Mouse (Mus musculus): ENCODE data around the gene Eea1. TPM values are rescaled to one million over a fixed set of nuclear protein-coding genes. Genes with fewer than 3 reads are reported as not detected.
"Not testable (repeated sequence)": the region's sequence is repeated elsewhere in the genome, so short reads cannot be mapped to it uniquely, and the experiment has no call there.

Eea1 gene
- polyA plus RNA-seq, 1 experiment, result 2.8 TPM

- Histone ChIP-seq H3K36me3 (ENCODE audit: control insufficient read depth, insufficient read depth, low read length) (peaks cover 6% of the 10 kb centered on the region), H3K4me3 (ENCODE audit: low read depth, low read length) (no peak overlapping the region), H3K4me1 (ENCODE audit: control insufficient read depth, insufficient read depth, insufficient read length, low read length) (peaks cover 5% of the 10 kb centered on the region), H3K27ac (ENCODE audit: insufficient read depth, low read depth, low read length) (no peak overlapping the region), H3K27me3 (ENCODE audit: control insufficient read depth, insufficient read depth, low read length) (no peaks in the 10 kb centered on the region)
- WGBS, result 57% methylated on average over 9 of the region's 9 CpGs
- TF ChIP-seq CTCF (IDR thresholded peaks at IDR 0.05; ENCODE audit: extremely low read depth, insufficient read length, insufficient replicate concordance, low read depth, low read length) (no peak), POLR2A (IDR thresholded peaks at IDR 0.05; ENCODE audit: low read depth, low read length) (no peak)
Measured at GRCm38 (mm10) chr10:96047960-96048536, 107.6 kb downstream of the Eea1 start.

GRCm38 (mm10) chr10:96048550-96048949, 108.1 kb downstream of the Eea1 start:
- Histone ChIP-seq H3K36me3 (ENCODE audit: control insufficient read depth, insufficient read depth, low read length) (peaks cover 5% of the 10 kb centered on the region), H3K4me1 (ENCODE audit: control insufficient read depth, insufficient read depth, insufficient read length, low read length) (peaks cover 5% of the 10 kb centered on the region), H3K4me3 (ENCODE audit: low read depth, low read length) (no peak overlapping the region), H3K27ac (ENCODE audit: insufficient read depth, low read depth, low read length) (no peak overlapping the region), H3K27me3 (ENCODE audit: control insufficient read depth, insufficient read depth, low read length) (no peaks in the 10 kb centered on the region)
- 42% methylated on average over 3 of the region's 3 CpGs for WGBS
- no peak for TF ChIP-seq POLR2A (IDR thresholded peaks at IDR 0.05; ENCODE audit: low read depth, low read length)
- TF ChIP-seq CTCF (IDR thresholded peaks at IDR 0.05; ENCODE audit: extremely low read depth, insufficient read length, insufficient replicate concordance, low read depth, low read length), result no peak

- 53% methylated on average over 3 of the region's 3 CpGs for WGBS
Measured at GRCm38 (mm10) chr10:96067347-96067746, 126.9 kb downstream of the Eea1 start.

GRCm38 (mm10) chr10:96074386-96074785, 133.9 kb downstream of the Eea1 start:
- 80% methylated on average over 7 of the region's 7 CpGs for WGBS
- H3K36me3 ChIP-seq (ENCODE audit: control insufficient read depth, insufficient read depth, low read length), result no peaks in the 10 kb centered on the region
- H3K4me1 ChIP-seq (ENCODE audit: control insufficient read depth, insufficient read depth, insufficient read length, low read length), result peaks cover 4% of the 10 kb centered on the region; the same call in 1 of the 2 replicates
- no peak for TF ChIP-seq CTCF (IDR thresholded peaks at IDR 0.05; ENCODE audit: extremely low read depth, insufficient read length, insufficient replicate concordance, low read depth, low read length)
- no peak for TF ChIP-seq POLR2A (IDR thresholded peaks at IDR 0.05; ENCODE audit: low read depth, low read length)
- no peak overlapping the region for H3K27ac ChIP-seq (ENCODE audit: insufficient read depth, low read depth, low read length)
- H3K4me3 ChIP-seq (ENCODE audit: low read depth, low read length), result no peak overlapping the region
- no peaks in the 10 kb centered on the region for H3K27me3 ChIP-seq (ENCODE audit: control insufficient read depth, insufficient read depth, low read length)

More at GRCm38 (mm10) chr10:96067347-96067746, 126.9 kb downstream of the Eea1 start:
- H3K4me1 ChIP-seq (ENCODE audit: control insufficient read depth, insufficient read depth, insufficient read length, low read length), result no peaks in the 10 kb centered on the region
- no peaks in the 10 kb centered on the region for H3K36me3 ChIP-seq (ENCODE audit: control insufficient read depth, insufficient read depth, low read length)
- no peak overlapping the region for H3K4me3 ChIP-seq (ENCODE audit: low read depth, low read length)
- no peak overlapping the region for H3K27ac ChIP-seq (ENCODE audit: insufficient read depth, low read depth, low read length)
- no peak for TF ChIP-seq POLR2A (IDR thresholded peaks at IDR 0.05; ENCODE audit: low read depth, low read length)
- TF ChIP-seq CTCF (IDR thresholded peaks at IDR 0.05; ENCODE audit: extremely low read depth, insufficient read length, insufficient replicate concordance, low read depth, low read length), result no peak
- H3K27me3 ChIP-seq (ENCODE audit: control insufficient read depth, insufficient read depth, low read length), result no peaks in the 10 kb centered on the region

- TF ChIP-seq POLR2A (IDR thresholded peaks at IDR 0.05; ENCODE audit: low read depth, low read length) (no peak), CTCF (IDR thresholded peaks at IDR 0.05; ENCODE audit: extremely low read depth, insufficient read length, insufficient replicate concordance, low read depth, low read length) (no peak)
- no peak overlapping the region for H3K27ac ChIP-seq (ENCODE audit: insufficient read depth, low read depth, low read length)
- H3K36me3 ChIP-seq (ENCODE audit: control insufficient read depth, insufficient read depth, low read length), result no peaks in the 10 kb centered on the region
- H3K4me3 ChIP-seq (ENCODE audit: low read depth, low read length), result no peak overlapping the region
- 19% methylated on average over 4 of the region's 4 CpGs for WGBS
- H3K4me1 ChIP-seq (ENCODE audit: control insufficient read depth, insufficient read depth, insufficient read length, low read length), result peaks cover 4% of the 10 kb centered on the region; the same call in 1 of the 2 replicates
- H3K27me3 ChIP-seq (ENCODE audit: control insufficient read depth, insufficient read depth, low read length), result no peaks in the 10 kb centered on the region
Measured at GRCm38 (mm10) chr10:96075403-96075802, 135.0 kb downstream of the Eea1 start.

- TF ChIP-seq POLR2A (IDR thresholded peaks at IDR 0.05; ENCODE audit: low read depth, low read length) (no peak), CTCF (IDR thresholded peaks at IDR 0.05; ENCODE audit: extremely low read depth, insufficient read length, insufficient replicate concordance, low read depth, low read length) (no peak)
- 41% methylated on average over 7 of the region's 7 CpGs for WGBS
Measured at GRCm38 (mm10) chr10:96075880-96076279, 135.4 kb downstream of the Eea1 start.

GRCm38 (mm10) chr10:96076461-96076860, 136.0 kb downstream of the Eea1 start:
- Histone ChIP-seq H3K4me1 (ENCODE audit: control insufficient read depth, insufficient read depth, insufficient read length, low read length) (peaks cover 4% of the 10 kb centered on the region; the same call in 1 of the 2 replicates), H3K4me3 (ENCODE audit: low read depth, low read length) (no peak overlapping the region), H3K36me3 (ENCODE audit: control insufficient read depth, insufficient read depth, low read length) (no peaks in the 10 kb centered on the region), H3K27ac (ENCODE audit: insufficient read depth, low read depth, low read length) (no peak overlapping the region), H3K27me3 (ENCODE audit: control insufficient read depth, insufficient read depth, low read length) (no peaks in the 10 kb centered on the region)
- no peak for TF ChIP-seq POLR2A (IDR thresholded peaks at IDR 0.05; ENCODE audit: low read depth, low read length)
- TF ChIP-seq CTCF (IDR thresholded peaks at IDR 0.05; ENCODE audit: extremely low read depth, insufficient read length, insufficient replicate concordance, low read depth, low read length), result no peak
- WGBS, result 88% methylated on average over 3 of the region's 3 CpGs

More at GRCm38 (mm10) chr10:96075880-96076279, 135.4 kb downstream of the Eea1 start:
- Histone ChIP-seq H3K27me3 (ENCODE audit: control insufficient read depth, insufficient read depth, low read length) (no peaks in the 10 kb centered on the region), H3K4me1 (ENCODE audit: control insufficient read depth, insufficient read depth, insufficient read length, low read length) (peaks cover 4% of the 10 kb centered on the region; the same call in 1 of the 2 replicates), H3K27ac (ENCODE audit: insufficient read depth, low read depth, low read length) (no peak overlapping the region), H3K4me3 (ENCODE audit: low read depth, low read length) (no peak overlapping the region), H3K36me3 (ENCODE audit: control insufficient read depth, insufficient read depth, low read length) (no peaks in the 10 kb centered on the region)

- H3K4me3 ChIP-seq (ENCODE audit: low read depth, low read length); H3K4me1 ChIP-seq (ENCODE audit: control insufficient read depth, insufficient read depth, insufficient read length, low read length); H3K27ac ChIP-seq (ENCODE audit: insufficient read depth, low read depth, low read length); H3K27me3 ChIP-seq (ENCODE audit: control insufficient read depth, insufficient read depth, low read length); H3K36me3 ChIP-seq (ENCODE audit: control insufficient read depth, insufficient read depth, low read length): not testable (repeated sequence)
- WGBS, result 87% methylated on average over 6 of the region's 6 CpGs
Measured at GRCm38 (mm10) chr10:96077480-96078066, 137.1 kb downstream of the Eea1 start.

Data from small intestine, adult 2 months (tissue).